Mouse (Mus musculus) gastrocnemius, postnatal 36 days (tissue): Measurements from ENCODE around the gene Zfp580. TPM values are rescaled to one million over a fixed set of nuclear protein-coding genes. Genes with fewer than 3 reads are reported as not detected.

Experiments
- DNase-seq, 2 experiments: peaks; one replicate each; pipeline ENCODE4 v3.0.0; 2022
- intact Hi-C: fragments of 180-260 bp; cut with DNase I; formaldehyde crosslinking; loops from one replicate; pipeline ENCODE4 v1.15.1; 2025
- total RNA-seq, 2 experiments: library from RNA; stranded (reverse); gene quantifications; 2 replicates each; pipeline ENCODE4 v1.2.3; 2021

The Zfp580 gene
- total RNA-seq, 2 experiments from 2014 or later: 2.9 to 3.3 TPM

DNA sequence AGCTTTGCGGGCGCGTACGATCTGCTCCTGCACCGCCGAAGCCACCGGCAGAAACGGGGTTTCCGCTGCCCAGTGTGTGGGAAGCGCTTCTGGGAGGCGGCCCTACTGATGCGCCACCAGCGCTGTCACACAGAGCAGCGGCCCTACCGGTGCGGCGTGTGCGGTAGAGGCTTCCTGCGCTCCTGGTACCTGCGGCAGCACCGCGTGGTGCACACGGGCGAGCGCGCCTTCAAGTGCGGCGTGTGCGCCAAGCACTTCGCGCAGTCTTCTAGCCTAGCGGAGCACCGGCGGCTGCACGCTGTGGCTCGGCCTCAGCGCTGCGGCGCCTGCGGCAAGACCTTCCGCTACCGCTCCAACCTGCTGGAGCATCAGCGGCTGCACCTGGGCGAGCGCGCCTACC is 19.8 kb upstream of the Zfp580 start:
- DNase-seq: no peak
- intact Hi-C loops: no loop called here

DNA sequence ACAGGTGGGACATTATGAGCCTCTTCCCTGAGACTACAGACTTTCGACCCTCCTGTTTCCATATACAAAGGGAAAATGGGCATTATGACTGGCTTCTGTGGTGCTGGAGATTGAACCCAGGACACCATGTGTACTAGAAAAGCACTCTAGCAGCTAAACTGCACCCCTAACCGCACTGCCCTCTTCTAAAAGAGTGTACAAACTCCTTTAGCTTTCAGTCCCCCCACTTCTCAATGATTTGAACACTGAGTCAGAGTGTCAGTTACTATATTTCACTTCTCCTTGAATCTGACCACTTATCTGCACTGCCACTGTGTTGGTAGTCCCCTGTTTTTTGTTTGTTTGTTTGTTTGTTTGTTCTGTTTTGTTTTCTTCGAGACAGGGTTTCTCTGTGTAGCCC is 17.5 kb upstream of the Zfp580 start, which contains the start of gene 4632433K11Rik:
TSS of gene 4632433K11Rik (plus strand) at position 301 of the 400 bp plus-strand sequence.
- intact Hi-C loops: no loop called here
- DNase-seq: no peak

DNA sequence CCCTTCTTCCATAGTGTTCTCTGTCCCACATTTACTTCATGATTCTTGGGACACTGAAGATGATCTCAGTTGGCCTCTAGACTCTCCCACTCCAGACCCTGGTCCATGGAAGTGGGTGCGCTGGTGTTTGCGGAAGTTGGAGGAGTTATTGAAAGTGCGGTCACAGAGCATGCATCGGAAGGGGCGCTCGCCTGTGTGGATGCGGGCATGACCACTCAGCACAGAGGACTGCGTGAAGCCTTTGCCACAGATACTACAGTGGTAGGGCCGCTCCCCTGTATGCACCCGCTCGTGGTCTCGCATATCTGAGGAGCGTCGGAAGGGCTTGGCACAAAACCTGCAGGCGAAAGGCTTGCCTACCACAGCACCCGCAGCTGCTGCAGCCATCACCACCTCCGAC is 15.7 kb upstream of the Zfp580 start:
- DNase-seq: no peak
- intact Hi-C loops: no loop called here

DNA sequence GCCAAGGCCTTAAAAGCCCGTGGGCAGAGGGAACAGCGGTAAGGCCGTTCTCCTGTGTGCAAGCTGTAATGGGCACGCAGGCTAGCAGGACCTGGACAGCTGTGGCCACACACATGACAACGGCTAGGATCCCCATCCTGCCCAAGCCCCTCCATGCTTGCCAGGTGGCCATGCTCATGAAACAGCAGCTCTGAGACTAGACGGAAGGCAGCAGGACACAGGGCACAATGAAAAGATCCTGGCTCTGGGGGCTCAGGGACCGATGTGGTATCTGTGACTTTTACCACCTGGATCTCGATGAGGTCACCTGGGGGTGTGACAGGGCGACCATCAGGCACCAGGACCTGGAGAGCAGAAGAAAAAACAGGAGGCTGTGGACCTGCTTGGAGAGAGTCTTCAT is 15.2 kb upstream of the Zfp580 start:
- intact Hi-C loops: no loop called here
- no peak for DNase-seq

DNA sequence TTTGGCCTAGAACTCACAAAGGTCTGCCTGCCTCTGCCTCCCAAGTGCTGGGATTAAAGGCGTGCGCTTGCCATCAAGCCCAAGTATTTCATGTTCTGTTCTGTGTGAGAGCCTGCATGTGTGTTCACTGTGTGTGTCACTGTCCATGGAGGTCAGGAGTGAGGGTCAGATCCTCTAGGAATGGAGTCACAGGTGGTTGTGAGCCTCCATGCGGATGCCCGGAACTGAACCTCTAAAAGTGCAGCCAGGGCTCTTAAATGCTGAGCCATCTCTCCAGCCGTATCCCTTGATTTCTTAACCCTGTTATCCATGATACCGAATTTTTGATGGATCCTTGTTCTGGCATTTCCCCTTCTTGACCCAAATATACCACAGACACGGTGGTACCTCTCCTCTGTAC is 14.3 kb upstream of the Zfp580 start:
- intact Hi-C loops: no loop called here
- no peak for DNase-seq

DNA sequence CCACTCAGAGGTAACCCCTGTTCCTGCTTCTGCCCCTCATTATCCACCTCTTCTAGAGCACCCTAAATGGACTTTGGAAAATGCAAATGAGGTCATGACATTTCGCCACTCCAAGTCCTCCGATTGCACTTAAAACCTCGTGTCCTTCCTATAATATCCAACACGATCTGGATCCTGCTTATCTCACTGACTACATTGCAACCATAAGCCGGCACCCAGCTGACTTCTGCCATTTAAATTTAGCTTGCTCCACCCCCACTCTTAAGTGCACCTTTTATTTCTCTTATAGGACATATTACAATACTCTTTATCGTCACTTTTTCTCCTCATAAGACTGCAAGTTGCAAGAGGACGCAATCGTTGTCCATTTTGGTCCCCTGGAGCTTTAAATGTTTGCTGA is 13.9 kb upstream of the Zfp580 start:
- DNase-seq: no peak
- intact Hi-C loops: no loop called here

DNA sequence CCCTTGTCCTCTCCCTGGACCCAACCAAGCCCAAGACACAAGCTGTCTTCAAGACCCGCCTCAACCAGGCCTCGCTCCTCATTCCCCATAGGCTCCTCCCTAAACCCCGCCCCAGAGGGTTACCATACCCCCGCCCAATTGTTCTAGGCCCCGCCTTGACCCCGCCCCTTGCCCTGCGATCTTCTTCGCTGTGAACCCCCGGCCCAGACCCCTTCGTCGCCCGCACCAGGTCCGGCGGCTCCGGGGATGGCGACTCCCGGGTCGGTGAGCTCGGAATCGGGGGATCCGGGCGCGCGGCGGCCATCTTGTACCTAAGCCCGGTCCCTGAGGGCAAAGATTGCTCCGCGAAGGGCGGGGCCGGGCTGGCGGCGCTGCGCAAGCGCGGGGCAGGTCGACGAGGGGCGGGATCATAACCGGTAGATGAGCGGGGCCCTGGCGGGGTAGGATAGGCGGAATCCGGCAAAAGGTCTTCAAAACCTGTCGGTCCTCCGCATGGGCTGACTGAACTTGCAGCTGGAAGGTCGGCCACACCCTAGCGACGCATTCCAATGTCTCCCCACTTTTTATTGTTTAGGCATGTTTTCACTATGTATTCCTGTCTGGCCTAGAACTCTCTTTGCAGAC is 13.1 kb upstream of the Zfp580 start, which contains the start of gene Zfp784:
TSS of gene Zfp784 (minus strand) at position 338 of the 624 bp plus-strand sequence.
- intact Hi-C loops: loop anchor here (2.0 kb wide), 1 partner anchor 21 kb away; no protein-coding TSS in a partner anchor
- DNase-seq: peak; percentile 90 to 95

DNA sequence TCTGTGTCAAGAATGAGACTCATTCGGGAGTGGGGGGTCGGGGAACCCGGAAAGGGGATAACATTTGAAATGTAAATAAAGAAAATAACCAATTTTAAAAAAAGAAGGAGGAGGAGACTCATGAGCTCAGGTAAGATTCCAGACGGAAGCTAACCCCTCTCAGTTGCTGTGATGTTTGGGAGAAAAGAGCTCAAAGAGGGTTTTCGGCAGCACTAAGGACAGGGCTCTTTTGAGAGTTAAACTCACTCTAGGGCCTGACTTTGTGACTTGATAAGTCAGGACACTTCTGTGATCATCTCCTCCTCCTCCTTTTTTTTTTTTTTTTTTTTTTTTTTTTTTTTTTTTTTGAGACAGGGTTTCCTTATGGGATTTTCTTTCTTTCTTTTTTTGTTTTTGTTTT is 12.4 kb upstream of the Zfp580 start:
- intact Hi-C loops: loop anchor here (2.0 kb wide), 1 partner anchor 20 kb away; no protein-coding TSS in a partner anchor
- no peak for DNase-seq

DNA sequence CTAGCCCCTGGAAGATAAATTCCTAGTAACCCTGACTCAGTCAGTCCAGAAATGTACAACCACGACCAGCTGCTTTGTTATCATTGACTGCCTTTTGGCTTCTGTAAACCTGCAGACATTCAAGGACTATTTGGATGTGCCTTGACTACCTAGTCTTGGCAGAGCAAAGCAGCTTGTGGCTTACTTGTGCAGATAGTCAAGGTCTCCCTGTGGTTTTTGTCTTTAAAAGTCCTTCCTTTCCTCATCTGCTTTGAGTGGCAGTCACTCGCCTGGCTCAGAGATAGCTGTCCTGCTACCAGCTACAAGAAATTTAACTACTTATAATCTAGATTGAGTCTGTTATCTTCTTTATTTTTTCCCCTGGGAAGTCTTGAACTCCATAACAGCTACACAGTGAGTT is 6.4 kb upstream of the Zfp580 start:
- no peak for DNase-seq
- intact Hi-C loops: no loop called here

DNA sequence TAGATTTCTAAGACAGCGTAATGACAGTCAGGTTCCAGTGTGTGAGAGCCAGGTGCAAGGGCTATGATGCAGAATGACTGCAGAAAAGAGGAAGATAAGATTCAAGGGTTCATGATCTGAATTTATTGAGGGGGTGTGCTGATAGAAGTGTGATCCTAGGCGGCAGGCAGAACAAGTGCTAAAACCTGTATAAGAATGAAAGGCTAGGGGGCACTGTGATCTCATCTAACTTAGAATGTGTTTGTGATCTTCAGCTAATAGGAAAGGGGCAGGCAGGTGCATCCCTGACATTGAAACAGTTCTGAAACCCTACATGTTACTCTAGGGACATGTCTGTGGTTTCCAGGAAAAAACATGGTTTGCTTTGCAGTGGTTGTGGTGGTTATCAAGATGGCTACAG is 5.2 kb upstream of the Zfp580 start:
- intact Hi-C loops: loop anchor here (2.0 kb wide), 1 partner anchor 103 kb away; no protein-coding TSS in a partner anchor
- DNase-seq: no peak

DNA sequence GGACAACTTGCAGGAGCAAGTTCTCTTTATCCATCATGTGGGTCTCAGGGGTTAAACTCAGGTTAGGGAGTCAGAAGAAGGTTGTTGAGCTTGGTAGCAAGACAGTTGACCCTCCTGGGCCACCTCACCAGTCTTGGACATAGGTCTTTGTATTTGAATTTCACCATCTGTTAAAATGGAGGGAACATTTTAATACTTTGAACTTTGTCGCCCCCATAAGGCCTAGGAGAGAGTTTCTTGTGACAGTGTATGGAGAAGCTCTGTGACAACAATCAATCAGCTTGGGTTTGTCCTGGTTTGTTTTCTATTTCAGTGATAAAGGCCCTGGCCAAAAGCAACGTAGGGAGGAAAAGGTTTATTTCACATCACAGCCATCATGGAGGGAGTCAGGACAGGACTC is 4.0 kb upstream of the Zfp580 start:
- no peak for DNase-seq
- intact Hi-C loops: loop anchor here (2.0 kb wide), 1 partner anchor 105 kb away; no protein-coding TSS in a partner anchor

DNA sequence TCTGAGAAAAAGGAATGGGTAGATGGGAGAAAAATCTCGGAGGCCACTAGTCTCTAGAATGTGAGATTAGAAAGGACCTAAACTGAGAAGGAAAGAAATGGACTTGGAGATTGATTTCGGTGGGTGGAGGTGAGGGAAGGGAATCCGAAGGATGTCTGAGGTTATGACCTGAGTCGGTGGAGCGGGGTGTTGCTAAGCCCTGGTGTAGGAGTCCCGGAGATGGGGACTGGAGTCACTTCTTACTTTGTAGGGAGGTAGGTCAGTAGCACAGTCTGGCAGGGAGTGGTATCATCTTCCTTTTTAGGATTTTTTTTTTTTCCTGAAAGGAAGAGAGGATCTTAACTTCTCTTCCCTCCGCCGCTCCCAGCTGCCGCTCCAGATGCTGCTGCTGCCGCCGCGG is 1.1 kb downstream of the Zfp580 start:
- no peak for DNase-seq
- intact Hi-C loops: loop anchor here (5.0 kb wide), 1 partner anchor 45 kb away; no protein-coding TSS in a partner anchor

DNA sequence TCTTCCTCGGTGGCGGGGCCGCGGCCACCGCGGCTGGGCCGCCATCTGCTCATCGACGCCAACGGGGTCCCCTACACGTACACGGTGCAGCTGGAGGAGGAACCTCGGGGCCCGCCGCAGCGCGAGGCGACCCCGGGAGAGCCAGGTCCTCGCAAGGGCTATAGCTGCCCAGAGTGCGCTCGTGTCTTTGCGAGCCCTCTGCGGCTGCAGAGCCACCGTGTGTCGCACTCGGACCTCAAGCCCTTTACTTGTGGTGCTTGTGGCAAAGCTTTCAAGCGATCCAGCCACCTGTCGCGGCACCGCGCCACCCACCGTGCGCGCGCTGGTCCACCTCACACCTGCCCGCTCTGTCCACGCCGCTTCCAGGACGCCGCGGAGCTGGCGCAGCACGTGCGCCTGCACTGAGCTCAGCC is 1.6 kb downstream of the Zfp580 start:
- no peak for DNase-seq
- intact Hi-C loops: loop anchor here (5.0 kb wide), 1 partner anchor 46 kb away; no protein-coding TSS in a partner anchor

DNA sequence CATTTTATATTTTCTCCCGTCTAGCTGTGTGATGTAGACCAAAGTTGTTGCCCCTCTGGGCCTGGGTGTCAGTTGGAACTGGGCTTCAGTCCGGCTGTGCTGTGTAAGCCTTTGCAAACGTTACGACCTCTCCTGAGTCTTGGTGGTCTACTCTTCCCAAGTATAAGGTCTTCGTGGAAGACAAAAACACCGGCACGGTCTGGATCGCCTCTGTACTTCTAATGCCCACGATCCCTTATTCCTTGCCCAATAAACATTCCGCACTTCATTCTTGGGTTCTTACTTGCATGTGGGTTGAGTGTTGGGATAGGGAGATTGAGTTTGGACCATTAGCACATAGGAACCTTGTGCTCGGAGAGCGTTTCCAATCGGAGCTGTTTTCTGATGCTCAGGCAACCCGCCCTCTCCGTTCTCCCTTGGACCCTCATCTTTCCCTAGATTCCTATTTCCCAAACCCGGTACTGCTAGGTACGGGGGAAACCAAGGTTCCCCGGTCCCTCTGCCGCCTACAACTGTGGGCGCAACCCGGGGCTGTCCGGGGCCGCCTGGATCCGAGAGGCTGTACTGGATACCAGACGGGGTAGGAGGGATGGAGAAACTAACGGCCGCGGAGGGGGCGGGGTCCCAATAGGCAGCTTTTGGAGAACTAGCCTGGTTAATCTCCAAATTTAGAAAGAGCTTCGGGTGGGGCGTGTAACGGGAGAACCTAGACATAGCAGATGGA is 2.3 kb downstream of the Zfp580 start:
- intact Hi-C loops: loop anchor here (5.0 kb wide), 1 partner anchor 46 kb away; no protein-coding TSS in a partner anchor
- no peak for DNase-seq

DNA sequence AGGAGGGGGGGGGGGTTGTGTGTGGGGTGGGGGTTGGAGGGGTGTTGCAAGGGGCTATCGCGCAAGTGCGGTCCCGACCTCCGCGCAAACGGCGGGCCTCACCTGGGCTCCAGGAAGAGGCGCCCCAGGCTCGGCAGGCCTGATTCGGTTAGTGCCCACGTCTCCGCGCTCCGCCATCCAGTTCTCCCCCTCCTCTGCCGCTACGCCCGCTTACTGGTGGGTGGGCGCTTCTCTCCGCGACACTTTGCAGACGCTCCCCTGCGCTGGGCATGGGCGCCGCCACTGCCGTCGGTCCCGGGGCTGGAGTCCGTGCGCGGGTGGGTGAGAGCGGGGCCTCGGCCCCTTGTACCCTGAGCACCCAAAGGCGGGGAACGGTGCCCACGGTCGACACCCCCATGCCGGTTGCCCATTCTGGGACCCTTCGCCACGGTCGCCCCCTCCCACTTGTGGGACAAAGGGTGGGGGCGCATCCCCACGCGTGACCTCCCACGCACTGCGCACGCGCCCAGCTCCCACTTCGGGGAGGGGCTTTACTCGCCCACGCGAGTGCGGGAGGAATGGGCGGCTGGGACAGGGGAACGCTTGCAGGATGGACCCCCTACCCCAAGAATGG is 5.4 kb downstream of the Zfp580 start:
- no peak for DNase-seq
- intact Hi-C loops: no loop called here

DNA sequence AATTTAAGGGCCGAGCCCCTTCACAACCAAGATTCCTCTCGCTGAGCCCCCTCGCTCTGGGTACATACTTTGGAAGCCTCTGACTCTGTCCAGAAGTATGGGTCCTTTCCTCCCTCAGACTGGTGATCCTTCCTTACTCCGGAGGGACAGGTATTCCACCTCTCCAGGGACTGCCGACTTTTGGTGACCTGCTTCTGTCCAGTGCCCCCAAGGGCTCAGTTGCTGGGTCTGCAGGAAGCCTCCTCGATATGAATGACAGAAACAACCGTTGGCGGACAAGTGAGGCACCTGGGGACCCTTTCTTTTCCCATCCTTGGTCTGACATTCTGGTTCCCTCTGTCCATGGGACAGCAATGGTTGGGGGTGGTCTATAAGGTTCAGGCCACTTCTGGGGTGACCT is 6.0 kb downstream of the Zfp580 start:
- DNase-seq: no peak

DNA sequence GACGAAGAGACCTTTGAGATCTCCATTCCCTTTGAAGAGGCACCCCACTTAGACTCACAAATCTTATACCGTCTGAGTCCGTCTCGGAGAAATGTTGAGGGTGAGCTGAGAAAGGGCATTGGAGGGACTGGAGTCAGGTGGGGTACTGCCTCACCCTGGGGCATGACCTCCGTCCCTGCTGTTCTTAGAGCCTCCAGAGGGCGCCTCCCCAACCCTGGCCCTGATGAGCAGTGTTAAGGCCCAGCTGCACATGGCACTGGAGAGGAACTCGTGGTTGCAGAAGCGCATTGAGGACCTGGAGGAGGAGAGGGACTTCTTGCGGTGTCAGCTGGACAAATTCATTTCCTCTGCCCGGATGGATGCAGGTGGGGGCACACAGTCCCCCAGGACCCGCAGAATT is 6.5 kb downstream of the Zfp580 start:
- intact Hi-C loops: loop anchor here (2.0 kb wide), 1 partner anchor 19 kb away; the partner anchor contains the start of gene Zfp784
- DNase-seq: no peak

More for the DNA sequence above, 6.0 kb downstream of the Zfp580 start:
- intact Hi-C loops: no loop called here

DNA sequence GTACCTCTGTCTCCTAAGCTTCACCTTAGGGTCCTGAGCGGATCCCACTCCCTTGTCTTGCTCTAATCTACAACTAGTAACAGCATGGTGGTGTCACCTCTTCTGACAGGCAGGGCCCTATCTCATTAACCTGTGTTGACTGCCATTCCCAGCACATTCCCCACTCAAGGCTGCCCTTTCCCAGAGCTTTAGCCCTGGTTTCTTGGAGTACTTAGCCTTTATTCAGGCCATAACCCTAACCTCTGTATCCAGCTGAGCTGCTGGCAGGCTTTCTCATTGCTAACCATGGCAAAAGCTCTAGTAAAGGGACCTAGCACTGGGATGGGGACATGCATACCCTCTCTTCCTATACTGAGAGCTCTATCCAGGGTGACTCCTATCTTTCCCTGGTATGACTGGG is 7.3 kb downstream of the Zfp580 start:
- no peak for DNase-seq
- intact Hi-C loops: loop anchor here (2.0 kb wide), 1 partner anchor 20 kb away; the partner anchor contains the start of gene Zfp784

DNA sequence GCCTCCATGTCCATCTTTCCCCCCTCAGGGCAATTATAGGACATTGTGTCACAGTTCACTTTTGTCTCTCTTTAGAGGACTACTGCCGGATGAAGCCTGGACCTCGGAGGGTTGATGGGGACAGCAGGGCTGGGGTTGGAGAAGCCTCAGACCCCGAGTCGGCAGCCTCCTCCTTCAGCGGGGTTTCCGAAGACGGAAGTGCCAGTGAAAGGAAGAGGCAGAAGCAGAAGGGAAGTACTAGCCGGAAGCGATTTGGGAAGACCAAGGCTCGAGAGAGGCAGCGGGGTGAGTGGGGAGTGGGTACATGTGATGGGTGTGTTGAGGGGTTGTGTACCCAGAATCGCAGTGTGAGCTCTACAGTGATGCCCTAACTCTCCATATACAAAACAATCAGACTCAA is 8.1 kb downstream of the Zfp580 start:
- DNase-seq: no peak
- intact Hi-C loops: loop anchor here (2.0 kb wide), 1 partner anchor 21 kb away; the partner anchor contains the start of gene Zfp784

DNA sequence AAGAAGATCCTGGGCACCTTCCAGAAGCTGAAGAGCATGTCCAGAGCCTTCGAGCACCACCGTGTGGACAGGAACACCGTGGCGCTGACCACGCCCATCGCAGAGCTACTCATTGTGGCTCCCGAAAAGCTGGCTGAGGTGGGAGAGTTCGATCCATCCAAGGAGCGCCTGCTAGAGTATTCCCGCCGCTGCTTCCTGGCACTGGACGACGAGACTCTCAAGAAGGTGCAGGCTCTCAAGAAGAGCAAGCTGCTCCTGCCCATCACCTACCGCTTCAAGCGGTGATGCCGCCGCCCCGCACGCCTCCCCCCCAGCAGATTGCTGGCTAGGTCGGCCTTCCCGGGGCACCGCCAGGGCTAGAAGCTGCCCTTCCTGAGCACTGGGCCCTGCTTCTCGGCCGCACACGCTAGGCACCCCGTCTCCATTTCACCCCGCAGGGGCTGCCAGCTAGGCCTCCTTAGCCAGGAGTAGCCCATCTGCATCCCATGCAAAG is 8.9 kb downstream of the Zfp580 start:
- intact Hi-C loops: no loop called here
- peak; percentile 57 to 73 for DNase-seq
